Mouse (Mus musculus): ENCODE measurements around the gene Hist1h1e. TPM values are rescaled to one million over a fixed set of nuclear protein-coding genes. Genes with fewer than 3 reads are reported as not detected.
A peak's percentile ranks its signal among the peaks of the same experiment; 100 is the strongest.
"Not testable (repeated sequence)": the region's sequence is repeated elsewhere in the genome, so short reads cannot be mapped to it uniquely, and the experiment has no call there.

The Hist1h1e gene
- polyA plus RNA-seq, 1 experiment from 2014 or later = 8.8 TPM

GRCm38 (mm10) chr13:23575864-23576313 is 46.5 kb downstream of the Hist1h1e start:
- Histone ChIP-seq H3K9ac (peak overlapping the region; percentile 77), H3K27ac (peak overlapping the region; percentile 82), H3K4me2 (peak overlapping the region; percentile 69), H3K4me1 (replicated peaks) (peaks cover 37% of the 10 kb centered on the region), H3K4me3 (peak overlapping the region; percentile 42)
- not testable (repeated sequence) for H3K36me3 ChIP-seq; H3K9me3 ChIP-seq; ATAC-seq (ENCODE audit: low FRiP score); H3K27me3 ChIP-seq
- under 1% methylated on average over 15 of the region's 40 CpGs for WGBS

DNA sequence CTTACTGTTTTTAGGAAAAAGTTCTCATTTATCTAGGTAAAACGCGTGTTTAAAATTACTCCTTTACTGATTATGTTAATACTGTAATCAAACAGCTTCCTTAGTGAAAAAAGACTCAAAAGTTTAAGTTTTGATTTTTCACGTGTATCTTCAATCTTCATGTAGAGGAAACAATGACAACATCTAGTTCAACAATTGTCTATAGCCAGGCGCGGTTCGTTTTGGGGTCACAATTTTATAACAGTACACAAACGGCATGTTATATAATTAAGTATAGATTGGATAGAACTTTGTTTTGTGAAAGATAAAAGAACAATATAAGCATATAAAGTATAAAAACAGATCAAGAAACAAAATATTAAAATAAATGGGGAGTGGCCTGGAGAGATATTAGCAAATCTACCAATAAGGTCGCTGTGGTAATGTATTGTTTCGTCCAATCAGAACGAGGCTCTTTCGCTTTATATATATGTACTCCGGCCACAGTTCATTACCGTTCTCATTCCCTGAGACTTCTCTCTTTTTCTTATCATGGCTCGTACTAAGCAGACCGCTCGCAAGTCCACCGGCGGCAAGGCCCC is 47.0 kb downstream of the Hist1h1e start, which contains the start of gene Hist1h3d:
Gene Hist1h3d (plus strand): TSS at position 493 of the 581 bp plus-strand sequence.
- Histone ChIP-seq H3K27ac (peak within 1 kb of the TSS; percentile 85), H3K4me2 (peak within 1 kb of the TSS; percentile 69), H3K9me3 (no peaks in the 10 kb centered on the region), H3K36me3 (no peaks in the 10 kb centered on the region), H3K9ac (peak within 1 kb of the TSS; percentile 77), H3K4me3 (peak within 1 kb of the TSS; percentile 42), H3K4me1 (replicated peaks) (peaks cover 37% of the 10 kb centered on the region), H3K27me3 (no peaks in the 10 kb centered on the region)
- ATAC-seq (ENCODE audit: low FRiP score) = peak; percentile 40
- WGBS = under 1% methylated on average over 18 of the region's 18 CpGs

DNA sequence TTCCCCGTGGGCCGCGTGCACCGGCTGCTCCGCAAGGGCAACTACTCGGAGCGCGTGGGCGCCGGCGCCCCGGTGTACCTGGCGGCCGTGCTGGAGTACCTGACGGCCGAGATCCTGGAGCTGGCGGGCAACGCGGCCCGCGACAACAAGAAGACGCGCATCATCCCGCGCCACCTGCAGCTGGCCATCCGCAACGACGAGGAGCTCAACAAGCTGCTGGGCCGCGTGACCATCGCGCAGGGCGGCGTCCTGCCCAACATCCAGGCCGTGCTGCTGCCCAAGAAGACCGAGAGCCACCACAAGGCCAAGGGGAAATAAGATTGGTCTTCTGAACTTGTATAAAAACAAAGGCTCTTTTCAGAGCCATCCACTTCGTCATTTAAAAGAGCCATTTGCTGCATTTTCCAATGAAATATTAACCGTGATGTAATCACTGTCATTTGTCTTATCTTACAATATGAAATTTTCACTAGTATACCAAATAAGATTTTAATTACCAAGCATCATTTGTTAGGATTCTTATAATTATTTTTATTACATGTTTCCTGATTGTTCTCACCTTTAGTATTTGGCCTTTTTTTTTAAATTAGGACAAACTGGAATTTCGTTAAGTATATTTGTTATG is 47.7 kb downstream of the Hist1h1e start:
- 0% methylated on average over 13 of the region's 39 CpGs for WGBS
- not testable (repeated sequence) for H3K27me3 ChIP-seq, H3K9ac ChIP-seq, H3K36me3 ChIP-seq, H3K9me3 ChIP-seq
- Histone ChIP-seq H3K4me3 (peak overlapping the region; percentile 42), H3K4me2 (peak overlapping the region; percentile 74), H3K27ac (peak overlapping the region; percentile 85), H3K4me1 (replicated peaks) (peaks cover 41% of the 10 kb centered on the region)
- peak; percentile 8 for ATAC-seq (ENCODE audit: low FRiP score)

DNA sequence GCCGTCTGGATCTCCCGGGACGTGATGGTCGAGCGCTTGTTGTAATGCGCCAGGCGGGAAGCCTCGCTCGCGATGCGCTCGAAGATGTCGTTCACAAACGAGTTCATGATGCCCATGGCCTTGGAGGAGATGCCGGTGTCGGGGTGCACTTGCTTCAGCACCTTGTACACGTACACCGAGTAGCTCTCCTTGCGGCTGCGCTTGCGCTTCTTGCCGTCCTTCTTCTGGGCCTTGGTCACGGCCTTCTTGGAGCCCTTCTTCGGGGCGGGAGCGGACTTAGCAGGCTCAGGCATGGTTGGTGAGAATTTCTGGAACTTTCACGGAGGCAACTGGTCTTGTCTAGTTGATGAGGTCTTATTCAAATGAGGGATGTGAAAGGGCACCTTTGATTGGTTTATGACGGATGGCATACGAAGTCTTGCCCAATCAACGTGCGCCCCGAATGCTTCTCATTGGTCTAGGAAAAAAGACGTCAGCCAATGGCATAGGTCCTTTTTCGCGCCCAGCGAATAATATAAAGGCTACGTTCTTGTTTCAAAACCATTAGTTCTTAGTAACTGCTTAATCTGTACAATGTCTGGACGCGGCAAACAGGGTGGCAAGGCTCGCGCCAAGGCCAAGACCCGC is 48.3 kb downstream of the Hist1h1e start, which contains the start of the genes Hist1h2bf and Hist1h2ad:
Gene Hist1h2bf (minus strand): TSS at position 299 of the 627 bp plus-strand sequence.
Gene Hist1h2ad (plus strand): TSS at position 484 of the 627 bp plus-strand sequence.
- WGBS = under 1% methylated on average over 42 of the region's 42 CpGs
- H3K36me3 ChIP-seq, H3K27me3 ChIP-seq, H3K9me3 ChIP-seq: not testable (repeated sequence)
- peak within 1 kb of the TSS; percentile 42 for H3K4me3 ChIP-seq
- H3K27ac ChIP-seq = peak within 1 kb of the TSS; percentile 85
- peaks cover 41% of the 10 kb centered on the region for H3K4me1 ChIP-seq (replicated peaks)
- peak; percentile 93 for ATAC-seq (ENCODE audit: low FRiP score)
- H3K4me2 ChIP-seq = peak within 1 kb of the TSS; percentile 74
- H3K9ac ChIP-seq = peak within 1 kb of the TSS; percentile 49; the same call in 1 of the 2 replicates

DNA sequence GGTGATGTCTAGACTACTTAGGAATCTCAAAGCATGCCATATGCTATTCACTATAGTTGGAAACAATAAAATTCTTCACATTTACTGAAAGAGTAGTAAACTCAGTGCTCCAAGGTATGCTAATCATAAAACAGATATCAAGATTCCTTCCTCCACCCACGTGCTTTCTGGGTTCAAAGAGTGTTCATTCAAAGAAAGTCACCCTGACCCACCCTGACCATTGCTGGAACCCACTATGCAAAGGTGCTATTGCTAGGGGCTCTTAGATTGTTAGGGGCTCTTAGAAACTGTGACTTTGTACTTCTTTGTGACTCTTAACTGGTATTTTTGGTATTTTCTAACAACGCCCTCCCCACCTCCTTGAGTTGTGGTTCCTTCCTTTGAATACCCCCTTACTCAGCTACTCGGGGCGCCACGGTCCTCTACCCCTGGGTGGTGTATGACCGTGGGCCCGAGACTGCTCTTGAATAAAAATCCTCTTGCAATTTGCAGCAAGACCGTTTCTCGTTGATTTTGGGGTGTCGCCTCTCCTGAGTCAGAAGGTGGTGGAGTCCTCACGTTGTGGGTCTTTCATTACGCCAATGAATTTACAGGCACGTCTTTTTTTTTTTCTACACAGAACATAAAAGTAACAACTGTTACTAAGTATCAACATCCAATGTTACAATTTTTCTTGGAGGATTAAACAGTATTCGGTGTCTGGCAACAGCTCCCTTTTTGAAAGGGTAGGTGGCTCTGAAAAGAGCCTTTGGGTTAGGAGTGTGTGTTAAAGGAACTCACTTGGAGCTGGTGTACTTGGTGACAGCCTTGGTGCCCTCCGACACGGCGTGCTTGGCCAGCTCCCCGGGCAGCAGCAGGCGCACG is 49.1 kb downstream of the Hist1h1e start:
- Histone ChIP-seq H3K4me3 (peak overlapping the region; percentile 50), H3K4me2 (peak overlapping the region; percentile 74), H3K9ac (peak overlapping the region; percentile 49; the same call in 1 of the 2 replicates), H3K27ac (peak overlapping the region; percentile 84), H3K4me1 (replicated peaks) (peaks cover 41% of the 10 kb centered on the region)
- not testable (repeated sequence) for H3K9me3 ChIP-seq; H3K27me3 ChIP-seq; ATAC-seq (ENCODE audit: low FRiP score); H3K36me3 ChIP-seq
- 9% methylated on average over 20 of the region's 20 CpGs for WGBS

- Histone ChIP-seq H3K9me3 (no peaks in the 10 kb centered on the region), H3K4me1 (replicated peaks) (peaks cover 41% of the 10 kb centered on the region), H3K27me3 (no peaks in the 10 kb centered on the region), H3K4me3 (peak overlapping the region; percentile 50), H3K27ac (peak overlapping the region; percentile 96), H3K9ac (peak overlapping the region; percentile 81), H3K4me2 (peak overlapping the region; percentile 74), H3K36me3 (no peaks in the 10 kb centered on the region)
- WGBS = 40% methylated on average over 2 of the region's 2 CpGs
- no peak for ATAC-seq (ENCODE audit: low FRiP score)
These were observed 49.9 kb downstream of the Hist1h1e start for GRCm38 (mm10) chr13:23572218-23573033.

- not testable (repeated sequence) for H3K27me3 ChIP-seq, H3K36me3 ChIP-seq, H3K9me3 ChIP-seq
- Histone ChIP-seq H3K9ac (peak overlapping the region; percentile 81), H3K4me1 (replicated peaks) (peaks cover 34% of the 10 kb centered on the region), H3K4me3 (peak overlapping the region; percentile 50), H3K27ac (peak overlapping the region; percentile 96), H3K4me2 (peak overlapping the region; percentile 74)
- WGBS = under 1% methylated on average over 17 of the region's 34 CpGs
- ATAC-seq (ENCODE audit: low FRiP score) = peak; percentile 1; the same call in 1 of the 2 replicates
These were observed 50.7 kb downstream of the Hist1h1e start for GRCm38 (mm10) chr13:23571504-23572217.

- WGBS = under 1% methylated on average over 18 of the region's 18 CpGs
- Histone ChIP-seq H3K4me2 (peak within 1 kb of the TSS; percentile 74), H3K9me3 (no peaks in the 10 kb centered on the region), H3K4me1 (replicated peaks) (peaks cover 28% of the 10 kb centered on the region), H3K9ac (peak within 1 kb of the TSS; percentile 81), H3K4me3 (peak within 1 kb of the TSS; percentile 50), H3K27ac (peak within 1 kb of the TSS; percentile 96), H3K36me3 (no peaks in the 10 kb centered on the region), H3K27me3 (no peaks in the 10 kb centered on the region)
- peak; percentile 92 for ATAC-seq (ENCODE audit: low FRiP score)
These were observed 51.3 kb downstream of the Hist1h1e start, which contains the start of the genes Hist1h2ae and Hist1h2bg for GRCm38 (mm10) chr13:23571022-23571503. Gene Hist1h2ae, minus strand, starts transcription at chr13:23571220. Gene Hist1h2bg, plus strand, starts transcription at chr13:23571396.

Measured in hindbrain, embryonic 13.5 days (tissue).